In genomic region chr3:37654787-37655186, GRCm38 (mm10) we compare ENCODE assay signal across 9 mouse cellular contexts. TPM values are rescaled to one million over a fixed set of nuclear protein-coding genes. Genes with fewer than 3 reads are reported as not detected.
A peak's percentile ranks its signal among the peaks of the same experiment; 100 is the strongest.
DNase-seq lines count a peak whose midpoint lies in the region; ATAC-seq and TF ChIP-seq lines count a peak whose summit lies in the region.
"Had no signal": no experiment of that assay in that cellular context is flagged by ENCODE, and none has a peak within 500 bp of the region (broad histone marks: within the 10 kb centered on the region; RNA-seq: fewer than 3 reads in every experiment).

No protein-coding gene starts in this region.

- H3K27ac ChIP-seq in heart, embryonic 11.5 days (ENCODE audit: low read depth, low read length): no peak overlapping the region
- H3K27ac ChIP-seq in midbrain, embryonic 12.5 days (replicated peaks): no peak overlapping the region
- no peak overlapping the region for H3K27ac ChIP-seq in midbrain, postnatal 0 days (ENCODE audit: low read depth, low read length)
- no peak overlapping the region for H3K27ac ChIP-seq in intestine, postnatal 0 days (ENCODE audit: low read depth, low read length)
- H3K27ac ChIP-seq in neural tube, embryonic 15.5 days (replicated peaks): no peak overlapping the region

- peak overlapping the region; percentile 29 for H3K4me3 ChIP-seq in heart, embryonic 11.5 days (ENCODE audit: low read depth, low read length)
- H3K4me3 ChIP-seq in midbrain, embryonic 12.5 days: no peak overlapping the region
- no peak overlapping the region; the same call in 1 of the 2 replicates for H3K4me3 ChIP-seq in midbrain, postnatal 0 days (ENCODE audit: low read depth, low read length)
- 0 out of 2 replicates have a peak overlapping the region, but pooled peaks have one; percentile 20 for H3K4me3 ChIP-seq in intestine, postnatal 0 days (ENCODE audit: low read depth, low read length)
- no peak overlapping the region for H3K4me3 ChIP-seq in neural tube, embryonic 15.5 days (replicated peaks)

- peak overlapping the region; percentile 62 for H3K4me2 ChIP-seq in heart, embryonic 11.5 days
- peak overlapping the region; percentile 43; the same call in 1 of the 2 replicates for H3K4me2 ChIP-seq in midbrain, embryonic 12.5 days (replicated peaks)
- no peak overlapping the region for H3K4me2 ChIP-seq in midbrain, postnatal 0 days (ENCODE audit: low read depth, low read length, poor library complexity, severe bottlenecking)
- peak overlapping the region; percentile 66 for H3K4me2 ChIP-seq in intestine, postnatal 0 days (replicated peaks; ENCODE audit: low read depth)
- peak overlapping the region; percentile 52 for H3K4me2 ChIP-seq in neural tube, embryonic 15.5 days

- no peak for TF ChIP-seq CTCF in midbrain, postnatal 0 days (IDR thresholded peaks at IDR 0.05)
- TF ChIP-seq CTCF in intestine, postnatal 0 days (IDR thresholded peaks at IDR 0.05; ENCODE audit: low read depth): no peak

- H3K4me1 ChIP-seq in heart, embryonic 11.5 days (ENCODE audit: control insufficient read depth, insufficient read depth, low read length): peaks cover 9% of the 10 kb centered on the region
- H3K4me1 ChIP-seq in midbrain, embryonic 12.5 days: peaks cover 22% of the 10 kb centered on the region
- H3K4me1 ChIP-seq in midbrain, postnatal 0 days (ENCODE audit: insufficient read depth, low read length): peaks cover 8% of the 10 kb centered on the region; the same call in 1 of the 2 replicates
- peaks cover 6% of the 10 kb centered on the region; the same call in 1 of the 2 replicates for H3K4me1 ChIP-seq in intestine, postnatal 0 days (replicated peaks; ENCODE audit: control insufficient read depth, insufficient read depth, low read length)
- peaks cover 19% of the 10 kb centered on the region for H3K4me1 ChIP-seq in neural tube, embryonic 15.5 days

- intact Hi-C loops in left cerebral cortex, postnatal 4 days (cut with DNase I): no loop called here

- peaks cover 16% of the 10 kb centered on the region for H3K27me3 ChIP-seq in heart, embryonic 11.5 days (ENCODE audit: control insufficient read depth, insufficient read depth, low read length)
- peaks cover 72% of the 10 kb centered on the region for H3K27me3 ChIP-seq in midbrain, embryonic 12.5 days
- H3K27me3 ChIP-seq in midbrain, postnatal 0 days (ENCODE audit: insufficient read depth, low read length): peaks cover 3% of the 10 kb centered on the region; the same call in 1 of the 2 replicates
- H3K27me3 ChIP-seq in intestine, postnatal 0 days (replicated peaks; ENCODE audit: control insufficient read depth, insufficient read depth, low read length): no peaks in the 10 kb centered on the region
- peaks cover 8% of the 10 kb centered on the region for H3K27me3 ChIP-seq in neural tube, embryonic 15.5 days (replicated peaks)

- no peaks in the 10 kb centered on the region for H3K9me3 ChIP-seq in heart, embryonic 11.5 days (replicated peaks; ENCODE audit: control insufficient read depth, low read length)
- no peaks in the 10 kb centered on the region for H3K9me3 ChIP-seq in midbrain, embryonic 12.5 days
- no peaks in the 10 kb centered on the region for H3K9me3 ChIP-seq in midbrain, postnatal 0 days (ENCODE audit: low read length)
- H3K9me3 ChIP-seq in intestine, postnatal 0 days (ENCODE audit: control insufficient read depth): no peaks in the 10 kb centered on the region
- no peaks in the 10 kb centered on the region for H3K9me3 ChIP-seq in neural tube, embryonic 15.5 days (replicated peaks)

- no peak for DNase-seq in heart, adult 18-20 months
- DNase-seq in midbrain, postnatal 0 days (ENCODE audit: low spot score): no peak
- DNase-seq in left cerebral cortex, postnatal 4 days: no peak
- DNase-seq in right cerebral cortex, postnatal 25 days: no peak
- DNase-seq: cerebellum, adult 11-12 months had no signal

- H3K9ac ChIP-seq in heart, embryonic 11.5 days (ENCODE audit: low read depth, low read length): 0 out of 2 replicates have a peak overlapping the region, but pooled peaks have one; percentile 47
- no peak overlapping the region for H3K9ac ChIP-seq in midbrain, embryonic 12.5 days (replicated peaks)
- no peak overlapping the region for H3K9ac ChIP-seq in midbrain, postnatal 0 days (replicated peaks; ENCODE audit: low read length, poor library complexity, severe bottlenecking)
- no peak overlapping the region for H3K9ac ChIP-seq in intestine, postnatal 0 days (ENCODE audit: low read depth, low read length)
- H3K9ac ChIP-seq in neural tube, embryonic 15.5 days (replicated peaks): no peak overlapping the region

- WGBS in heart, embryonic 11.5 days (ENCODE audit: insufficient replicate concordance): 34% methylated on average over 6 of the region's 6 CpGs
- 68% methylated on average over 6 of the region's 6 CpGs for WGBS in midbrain, embryonic 12.5 days
- 71% methylated on average over 6 of the region's 6 CpGs for WGBS in midbrain, postnatal 0 days
- WGBS in intestine, postnatal 0 days: 52% methylated on average over 6 of the region's 6 CpGs
- 73% methylated on average over 6 of the region's 6 CpGs for WGBS in neural tube, embryonic 15.5 days

- H3K36me3 ChIP-seq in heart, embryonic 11.5 days (ENCODE audit: control insufficient read depth, insufficient read depth, low read length): no peaks in the 10 kb centered on the region
- H3K36me3 ChIP-seq in midbrain, embryonic 12.5 days: no peaks in the 10 kb centered on the region
- no peaks in the 10 kb centered on the region for H3K36me3 ChIP-seq in midbrain, postnatal 0 days (ENCODE audit: insufficient read depth, low read length)
- no peaks in the 10 kb centered on the region for H3K36me3 ChIP-seq in intestine, postnatal 0 days (ENCODE audit: control insufficient read depth, insufficient read depth)
- no peaks in the 10 kb centered on the region for H3K36me3 ChIP-seq in neural tube, embryonic 15.5 days

- ATAC-seq in heart, embryonic 11.5 days (replicated peaks; ENCODE audit: insufficient number of reproducible peaks, low FRiP score, low TSS enrichment): no peak
- no peak for ATAC-seq in midbrain, embryonic 12.5 days (ENCODE audit: low FRiP score, low read depth)
- ATAC-seq in midbrain, postnatal 0 days (ENCODE audit: low FRiP score): no peak
- ATAC-seq in intestine, postnatal 0 days: no peak
- 0 out of 2 replicates have a peak, but pooled peaks have one; percentile 5 for ATAC-seq in neural tube, embryonic 15.5 days (ENCODE audit: low FRiP score)

RNA-seq across cellular contexts. Expression of gene Spry1, which starts 15.0 kb away (rescaled TPM):
- 4.8 and 6.3 TPM in 2 replicates for polyA plus RNA-seq in heart, embryonic 11.5 days (2014; fragmentation: Nextera tagmentation; extraction: Ambion mirVana)
- total RNA-seq in heart, adult 18-20 months (2021): 10 to 100 TPM; 22.8 to 25.3 TPM
- 7.9 and 8.3 TPM in 2 replicates for polyA plus RNA-seq in midbrain, embryonic 12.5 days (2016; fragmentation: Nextera tagmentation; extraction: Ambion mirVana)
- 24.9 and 31.9 TPM in 2 replicates for total RNA-seq in midbrain, postnatal 0 days (2014; rRNA removed)
- polyA plus RNA-seq in midbrain, postnatal 0 days (2015; fragmentation: Nextera tagmentation; extraction: Ambion mirVana): 5.9 TPM in 2 replicates
- 7.9 and 9.2 TPM in 2 replicates for polyA plus RNA-seq in intestine, postnatal 0 days (2015; fragmentation: Nextera tagmentation; extraction: Ambion mirVana)
- polyA plus RNA-seq in neural tube, embryonic 15.5 days (2015; fragmentation: Nextera tagmentation; extraction: Ambion mirVana): 5.9 and 6.3 TPM in 2 replicates
- 10 to 100 TPM; 15.2 to 15.6 TPM for total RNA-seq in left cerebral cortex, postnatal 4 days (2021)

Comparison
In these comparisons a context has a peak if more than half of its experiments do, and no peak if none do; other contexts are left out.
1. H3K4me3 ChIP-seq: peak in heart, embryonic 11.5 days (single experiment) and intestine, postnatal 0 days (single experiment); none in midbrain, embryonic 12.5 days (single experiment), midbrain, postnatal 0 days (single experiment) and neural tube, embryonic 15.5 days (single experiment).